Mouse (Mus musculus) heart, postnatal 25 days (tissue): Measurements from ENCODE around the gene Lrrc32. TPM values are rescaled to one million over a fixed set of nuclear protein-coding genes. Genes with fewer than 3 reads are reported as not detected.
A peak's percentile ranks its signal among the peaks of the same experiment; 100 is the strongest.

Experiments
- DNase-seq: peaks from one replicate; pipeline ENCODE4 v3.0.0; 2022; ENCODE audit warnings: low spot score
- intact Hi-C: fragments of 180-260 bp; cut with DNase I; formaldehyde crosslinking; loops from one replicate; pipeline ENCODE4 v1.15.1; 2025
- total RNA-seq, 2 experiments: library from RNA; stranded (reverse); gene quantifications; 2 replicates each; pipeline ENCODE4 v1.2.3; 2021

The Lrrc32 gene
- total RNA-seq: 10 to 100 TPM; 10.7 to 11.4 TPM

GRCm38 (mm10) chr7:98489131-98489530, at the start of gene Lrrc32:
Gene Lrrc32 (plus strand): TSS chr7:98489283.
- intact Hi-C loops: loop anchor here (5.0 kb wide), 1 partner anchor 33 kb away; no protein-coding TSS in a partner anchor
- no peak for DNase-seq

GRCm38 (mm10) chr7:98439956-98440466, 49.1 kb upstream of the Lrrc32 start, which contains the start of gene Gucy2d:
Gene Gucy2d (plus strand): TSS chr7:98440416.
- intact Hi-C loops: no loop called here
- DNase-seq: no peak

- intact Hi-C loops: loop anchor here (1.0 kb wide), 1 partner anchor 98 kb away; no protein-coding TSS in a partner anchor
- no peak for DNase-seq
Measured at GRCm38 (mm10) chr7:98446873-98447272, 42.2 kb upstream of the Lrrc32 start.

- no peak for DNase-seq
- intact Hi-C loops: loop anchor here (1.0 kb wide), 1 partner anchor 98 kb away; no protein-coding TSS in a partner anchor
Measured at GRCm38 (mm10) chr7:98447585-98448308, 41.3 kb upstream of the Lrrc32 start.

- intact Hi-C loops: no loop called here
Measured at GRCm38 (mm10) chr7:98448309-98448630, 40.8 kb upstream of the Lrrc32 start.

GRCm38 (mm10) chr7:98449696-98450095, 39.4 kb upstream of the Lrrc32 start:
- no peak for DNase-seq
- intact Hi-C loops: no loop called here

More at GRCm38 (mm10) chr7:98448309-98448630, 40.8 kb upstream of the Lrrc32 start:
- no peak for DNase-seq

GRCm38 (mm10) chr7:98454397-98455120, 34.5 kb upstream of the Lrrc32 start:
- intact Hi-C loops: no loop called here
- no peak for DNase-seq

GRCm38 (mm10) chr7:98460319-98460718, 28.8 kb upstream of the Lrrc32 start:
- no peak for DNase-seq
- intact Hi-C loops: no loop called here

GRCm38 (mm10) chr7:98469089-98469488, 20.0 kb upstream of the Lrrc32 start:
- no peak for DNase-seq
- intact Hi-C loops: no loop called here

GRCm38 (mm10) chr7:98472529-98472928, 16.6 kb upstream of the Lrrc32 start:
- intact Hi-C loops: no loop called here
- no peak for DNase-seq

GRCm38 (mm10) chr7:98474558-98474957, 14.5 kb upstream of the Lrrc32 start:
- intact Hi-C loops: no loop called here
- DNase-seq: no peak

- DNase-seq: no peak
- intact Hi-C loops: no loop called here
Measured at GRCm38 (mm10) chr7:98477153-98477552, 11.9 kb upstream of the Lrrc32 start.

- intact Hi-C loops: loop anchor here (1.0 to 5.0 kb wide), 3 partner anchors 127 to 300 kb away; no protein-coding TSS in a partner anchor
- no peak for DNase-seq
Measured at GRCm38 (mm10) chr7:98480481-98480880, 8.6 kb upstream of the Lrrc32 start.

GRCm38 (mm10) chr7:98481066-98481734, 7.9 kb upstream of the Lrrc32 start:
- intact Hi-C loops: loop anchor here (1.0 to 5.0 kb wide), 3 partner anchors 108 to 300 kb away; no protein-coding TSS in a partner anchor
- peak; percentile 67 for DNase-seq

GRCm38 (mm10) chr7:98481861-98482260, 7.2 kb upstream of the Lrrc32 start:
- no peak for DNase-seq
- intact Hi-C loops: loop anchor here (1.0 to 5.0 kb wide), 3 partner anchors 107 to 299 kb away; no protein-coding TSS in a partner anchor

GRCm38 (mm10) chr7:98482551-98483267, 6.4 kb upstream of the Lrrc32 start:
- intact Hi-C loops: loop anchor here (5.0 kb wide), 1 partner anchor 215 kb away; no protein-coding TSS in a partner anchor

GRCm38 (mm10) chr7:98483268-98483607, 5.8 kb upstream of the Lrrc32 start:
- intact Hi-C loops: loop anchor here (5.0 kb wide), 1 partner anchor 214 kb away; no protein-coding TSS in a partner anchor
- DNase-seq: no peak

More at GRCm38 (mm10) chr7:98482551-98483267, 6.4 kb upstream of the Lrrc32 start:
- DNase-seq: no peak

GRCm38 (mm10) chr7:98484878-98485277, 4.2 kb upstream of the Lrrc32 start:
- intact Hi-C loops: loop anchor here (5.0 kb wide), 2 partner anchors 37 to 212 kb away; no protein-coding TSS in a partner anchor

GRCm38 (mm10) chr7:98485508-98485907, 3.6 kb upstream of the Lrrc32 start:
- no peak for DNase-seq
- intact Hi-C loops: loop anchor here (5.0 kb wide), 1 partner anchor 37 kb away; no protein-coding TSS in a partner anchor

More at GRCm38 (mm10) chr7:98484878-98485277, 4.2 kb upstream of the Lrrc32 start:
- no peak for DNase-seq
